Mouse (Mus musculus): ENCODE results near the gene Gm17364. TPM values are rescaled to one million over a fixed set of nuclear protein-coding genes. Genes with fewer than 3 reads are reported as not detected.
"Not testable (repeated sequence)": the region's sequence is repeated elsewhere in the genome, so short reads cannot be mapped to it uniquely, and the experiment has no call there.

Gene Gm17364
- polyA plus RNA-seq, 1 experiment from 2014 or later: not detected

DNA sequence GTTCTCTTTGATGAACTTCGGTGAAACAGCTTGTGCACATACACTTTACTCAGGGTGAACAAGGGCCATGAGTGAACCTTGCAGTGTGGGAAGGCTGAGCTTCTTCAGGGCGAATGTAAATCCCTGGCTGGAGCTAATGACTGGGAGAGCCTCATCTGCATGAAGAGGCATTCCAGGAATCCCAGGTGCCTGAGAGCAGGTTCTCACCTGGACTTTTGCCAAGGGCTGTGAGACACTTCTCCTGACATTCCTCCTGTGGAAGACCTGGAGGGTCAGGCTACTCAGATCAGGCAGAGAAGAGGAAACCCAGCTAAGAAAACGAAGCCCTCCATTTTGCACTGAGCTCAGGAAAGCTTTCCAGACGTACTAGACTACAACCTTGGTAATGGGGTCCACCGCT lies 6.9 kb upstream of the Gm17364 start:
- H3K27ac ChIP-seq: no peak overlapping the region
- H3K36me3 ChIP-seq: no peaks in the 10 kb centered on the region
- no peak overlapping the region for H3K4me3 ChIP-seq
- WGBS: 68% methylated on average over 5 of the region's 5 CpGs
- no peaks in the 10 kb centered on the region for H3K9me3 ChIP-seq (replicated peaks)
- no peaks in the 10 kb centered on the region for H3K4me1 ChIP-seq
- no peak for DNase-seq (ENCODE audit: low spot score)
- H3K27me3 ChIP-seq (ENCODE audit: low read depth, poor library complexity, severe bottlenecking): no peaks in the 10 kb centered on the region

DNA sequence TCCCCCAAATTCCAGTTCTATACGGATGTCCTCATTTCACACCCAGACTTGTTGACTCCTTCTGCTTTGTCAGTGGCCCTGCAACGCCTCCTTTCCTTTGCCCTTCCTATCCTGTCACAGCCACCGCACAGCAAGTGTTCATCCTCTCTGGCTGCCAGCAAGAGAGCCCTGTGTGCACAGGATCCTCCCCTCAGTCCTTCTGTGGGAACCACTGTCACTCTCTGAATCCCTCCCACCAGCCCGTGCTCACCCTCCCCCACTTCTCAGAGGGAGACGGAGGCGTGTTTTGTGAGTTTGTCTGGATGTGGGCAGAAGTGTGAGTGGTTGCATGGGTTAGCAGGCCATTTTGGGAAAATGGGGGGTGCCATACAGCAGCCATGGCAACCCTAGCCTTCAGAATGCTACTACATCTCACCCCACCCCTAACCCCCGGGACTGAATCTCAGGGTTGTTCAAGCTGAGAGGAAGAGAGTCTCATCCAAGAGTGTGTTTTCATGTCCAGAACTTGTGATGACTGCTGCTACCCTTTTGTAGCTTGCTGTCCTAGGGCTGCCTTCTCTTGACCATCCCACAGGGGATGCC lies 5.9 kb downstream of the Gm17364 start:
- H3K27me3 ChIP-seq (ENCODE audit: low read depth, poor library complexity, severe bottlenecking): no peaks in the 10 kb centered on the region
- H3K27ac ChIP-seq: no peak overlapping the region
- peaks cover 3% of the 10 kb centered on the region; the same call in 1 of the 2 replicates for H3K4me1 ChIP-seq
- no peaks in the 10 kb centered on the region for H3K9me3 ChIP-seq (replicated peaks)
- WGBS: 57% methylated on average over 7 of the region's 7 CpGs
- no peaks in the 10 kb centered on the region for H3K36me3 ChIP-seq
- no peak overlapping the region for H3K4me3 ChIP-seq
- no peak for DNase-seq (ENCODE audit: low spot score)

GRCm38 (mm10) chr13:41263304-41264006 lies 10.3 kb downstream of the Gm17364 start:
- Histone ChIP-seq H3K4me1 (peaks cover 3% of the 10 kb centered on the region; the same call in 1 of the 2 replicates), H3K9me3 (replicated peaks) (no peaks in the 10 kb centered on the region), H3K4me3 (no peak overlapping the region), H3K27ac (no peak overlapping the region), H3K27me3 (ENCODE audit: low read depth, poor library complexity, severe bottlenecking) (no peaks in the 10 kb centered on the region), H3K36me3 (no peaks in the 10 kb centered on the region)
- WGBS: 85% methylated on average over 5 of the region's 5 CpGs
- no peak for DNase-seq (ENCODE audit: low spot score)

- H3K27me3 ChIP-seq (ENCODE audit: low read depth, poor library complexity, severe bottlenecking); H3K4me3 ChIP-seq; H3K36me3 ChIP-seq; DNase-seq (ENCODE audit: low spot score); H3K9me3 ChIP-seq (replicated peaks); H3K4me1 ChIP-seq; H3K27ac ChIP-seq: not testable (repeated sequence)
- 96% methylated on average over 8 of the region's 8 CpGs for WGBS
These were observed 12.2 kb downstream of the Gm17364 start for GRCm38 (mm10) chr13:41261617-41262016.

DNA sequence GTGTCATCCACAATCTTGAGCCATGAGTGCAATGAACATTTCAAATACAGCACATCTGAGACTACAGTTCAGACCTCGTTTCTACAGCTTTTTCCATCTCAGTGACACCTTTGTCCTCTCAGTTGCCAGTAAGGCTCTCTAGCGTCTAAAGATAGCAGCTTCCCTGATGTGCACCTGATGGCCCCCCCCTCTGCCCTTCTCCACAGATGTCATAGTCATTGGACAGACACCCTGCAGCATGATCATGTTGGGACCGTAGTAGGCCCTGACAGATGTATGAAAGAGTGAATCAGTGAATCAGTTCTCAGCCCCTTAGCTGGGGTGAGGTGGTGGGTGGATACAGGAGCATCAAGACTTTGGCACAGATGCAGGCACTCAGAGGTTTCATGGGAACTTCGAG lies 15.9 kb downstream of the Gm17364 start:
- Histone ChIP-seq H3K4me3 (no peak overlapping the region), H3K36me3 (no peaks in the 10 kb centered on the region), H3K4me1 (no peaks in the 10 kb centered on the region), H3K27ac (no peak overlapping the region), H3K27me3 (ENCODE audit: low read depth, poor library complexity, severe bottlenecking) (no peaks in the 10 kb centered on the region), H3K9me3 (replicated peaks) (no peaks in the 10 kb centered on the region)
- WGBS: 88% methylated on average over 4 of the region's 4 CpGs
- DNase-seq (ENCODE audit: low spot score): no peak

- peaks cover 3% of the 10 kb centered on the region; the same call in 1 of the 2 replicates for H3K4me1 ChIP-seq
- no peak overlapping the region for H3K27ac ChIP-seq
- 89% methylated on average over 3 of the region's 3 CpGs for WGBS
- H3K36me3 ChIP-seq: no peaks in the 10 kb centered on the region
- no peaks in the 10 kb centered on the region for H3K9me3 ChIP-seq (replicated peaks)
- no peak overlapping the region for H3K4me3 ChIP-seq
- H3K27me3 ChIP-seq (ENCODE audit: low read depth, poor library complexity, severe bottlenecking): no peaks in the 10 kb centered on the region
- no peak for DNase-seq (ENCODE audit: low spot score)
These were observed 16.8 kb downstream of the Gm17364 start for GRCm38 (mm10) chr13:41256962-41257361.

GRCm38 (mm10) chr13:41256126-41256525 lies 17.7 kb downstream of the Gm17364 start:
- no peaks in the 10 kb centered on the region for H3K27me3 ChIP-seq (ENCODE audit: low read depth, poor library complexity, severe bottlenecking)
- 93% methylated on average over 5 of the region's 5 CpGs for WGBS
- DNase-seq (ENCODE audit: low spot score): no peak
- H3K4me1 ChIP-seq: peaks cover 4% of the 10 kb centered on the region; the same call in 1 of the 2 replicates
- H3K36me3 ChIP-seq: no peaks in the 10 kb centered on the region
- H3K27ac ChIP-seq: no peak overlapping the region
- H3K4me3 ChIP-seq: no peak overlapping the region
- H3K9me3 ChIP-seq (replicated peaks): no peaks in the 10 kb centered on the region

- no peak for DNase-seq (ENCODE audit: low spot score)
- H3K36me3 ChIP-seq: no peaks in the 10 kb centered on the region
- H3K4me3 ChIP-seq: no peak overlapping the region
- no peaks in the 10 kb centered on the region for H3K9me3 ChIP-seq (replicated peaks)
- H3K27me3 ChIP-seq (ENCODE audit: low read depth, poor library complexity, severe bottlenecking): no peaks in the 10 kb centered on the region
- peaks cover 15% of the 10 kb centered on the region for H3K4me1 ChIP-seq
- no peak overlapping the region for H3K27ac ChIP-seq
- WGBS: 94% methylated on average over 7 of the region's 7 CpGs
These were observed 21.0 kb downstream of the Gm17364 start for GRCm38 (mm10) chr13:41252736-41253135.

DNA sequence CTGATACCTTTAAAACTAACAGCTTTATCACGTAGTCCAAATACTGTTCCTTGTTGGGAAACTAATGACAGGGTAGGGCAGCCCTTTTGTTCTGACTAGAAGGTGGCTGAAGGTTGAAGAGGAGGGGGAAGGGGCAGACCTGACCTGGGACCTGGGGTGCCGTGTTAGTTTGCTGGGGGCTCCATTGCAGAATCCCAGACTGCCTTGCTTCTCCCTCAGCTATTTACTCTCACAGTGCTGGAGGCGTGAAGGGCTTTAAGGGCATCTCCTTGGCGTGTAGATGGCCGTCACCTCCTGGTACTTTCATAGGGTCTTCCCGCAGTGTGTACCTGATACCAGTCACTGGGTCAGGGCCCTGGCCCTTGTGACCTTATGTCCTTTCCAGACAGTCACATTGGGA lies 21.6 kb downstream of the Gm17364 start:
- Histone ChIP-seq H3K27ac (no peak overlapping the region), H3K36me3 (no peaks in the 10 kb centered on the region), H3K27me3 (ENCODE audit: low read depth, poor library complexity, severe bottlenecking) (no peaks in the 10 kb centered on the region), H3K4me1 (peaks cover 15% of the 10 kb centered on the region), H3K4me3 (no peak overlapping the region), H3K9me3 (replicated peaks) (no peaks in the 10 kb centered on the region)
- 81% methylated on average over 6 of the region's 6 CpGs for WGBS
- DNase-seq (ENCODE audit: low spot score): no peak

GRCm38 (mm10) chr13:41251667-41252066 lies 22.1 kb downstream of the Gm17364 start:
- Histone ChIP-seq H3K27ac (no peak overlapping the region), H3K9me3 (replicated peaks) (no peaks in the 10 kb centered on the region), H3K4me3 (no peak overlapping the region), H3K36me3 (no peaks in the 10 kb centered on the region), H3K27me3 (ENCODE audit: low read depth, poor library complexity, severe bottlenecking) (no peaks in the 10 kb centered on the region), H3K4me1 (peaks cover 15% of the 10 kb centered on the region)
- 83% methylated on average over 5 of the region's 5 CpGs for WGBS
- DNase-seq (ENCODE audit: low spot score): no peak

DNA sequence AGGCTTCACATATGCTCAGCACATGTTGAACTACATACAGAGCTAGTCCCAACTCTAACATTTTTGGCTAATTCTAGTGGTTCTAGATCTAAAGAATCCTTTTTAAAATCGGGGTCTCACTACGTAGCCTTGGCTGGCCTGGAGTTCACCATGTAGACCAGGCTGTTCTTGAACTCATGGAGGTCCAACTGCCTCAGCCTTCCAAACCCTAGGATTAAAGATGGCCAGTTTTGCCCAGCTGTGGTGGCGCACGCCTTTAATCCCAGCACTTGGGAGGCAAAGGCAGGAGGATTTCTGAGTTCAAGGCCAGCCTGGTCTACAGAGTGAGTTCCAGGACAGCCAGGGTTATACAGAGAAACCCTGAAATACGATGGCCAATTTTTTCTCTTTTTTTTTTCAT lies 22.5 kb downstream of the Gm17364 start:
- not testable (repeated sequence) for H3K4me3 ChIP-seq; H3K27ac ChIP-seq; H3K9me3 ChIP-seq (replicated peaks); DNase-seq (ENCODE audit: low spot score); H3K27me3 ChIP-seq (ENCODE audit: low read depth, poor library complexity, severe bottlenecking); H3K36me3 ChIP-seq
- H3K4me1 ChIP-seq: peaks cover 15% of the 10 kb centered on the region
- WGBS: 91% methylated on average over 5 of the region's 5 CpGs

DNA sequence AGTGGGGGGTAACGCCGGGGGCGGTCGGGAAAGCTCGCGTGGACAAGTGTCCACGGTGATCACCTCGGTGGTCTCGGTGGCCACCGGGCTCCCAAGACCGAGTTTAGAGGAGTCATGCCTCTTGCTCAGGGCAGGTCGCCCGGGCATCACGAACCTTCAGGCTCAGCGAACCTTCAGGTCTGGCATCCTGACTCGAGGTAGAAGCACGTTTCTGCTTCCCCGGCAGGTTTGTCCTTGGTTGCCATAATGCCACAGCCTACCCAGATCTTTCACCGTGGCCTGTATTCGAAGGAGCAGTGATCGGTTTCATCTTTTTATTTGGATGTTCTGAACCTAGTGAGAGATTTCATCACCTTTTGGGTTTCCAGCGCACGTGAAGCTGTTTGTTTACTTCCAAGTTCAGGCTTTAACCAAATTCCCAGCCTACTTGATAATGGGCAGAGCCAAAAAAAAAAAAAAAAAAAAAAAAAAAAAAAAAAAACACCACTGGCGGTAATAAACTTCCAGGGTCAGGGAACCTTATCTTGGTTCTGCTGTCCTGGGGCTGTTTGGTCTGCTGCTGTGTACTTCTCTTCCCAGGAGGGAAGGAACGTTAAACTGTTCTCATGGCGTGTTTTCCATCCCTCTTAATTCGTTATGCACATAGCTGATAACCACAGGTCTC lies 23.3 kb downstream of the Gm17364 start:
- DNase-seq (ENCODE audit: low spot score): no peak
- no peaks in the 10 kb centered on the region for H3K27me3 ChIP-seq (ENCODE audit: low read depth, poor library complexity, severe bottlenecking)
- peak overlapping the region; percentile 80 for H3K4me3 ChIP-seq
- H3K9me3 ChIP-seq (replicated peaks): no peaks in the 10 kb centered on the region
- WGBS: 2% methylated on average over 27 of the region's 27 CpGs
- H3K4me1 ChIP-seq: peaks cover 15% of the 10 kb centered on the region
- no peaks in the 10 kb centered on the region for H3K36me3 ChIP-seq
- peak overlapping the region; percentile 94 for H3K27ac ChIP-seq

GRCm38 (mm10) chr13:41249538-41250317 lies 24.0 kb downstream of the Gm17364 start, which contains the start of gene Smim13:
Gene Smim13 (plus strand): TSS chr13:41249844.
- peak; percentile 96 for DNase-seq (ENCODE audit: low spot score)
- under 1% methylated on average over 77 of the region's 78 CpGs for WGBS
- H3K36me3 ChIP-seq: no peaks in the 10 kb centered on the region
- H3K27ac ChIP-seq: peak within 1 kb of the TSS; percentile 94
- H3K4me1 ChIP-seq: peaks cover 15% of the 10 kb centered on the region
- no peaks in the 10 kb centered on the region for H3K27me3 ChIP-seq (ENCODE audit: low read depth, poor library complexity, severe bottlenecking)
- H3K4me3 ChIP-seq: peak within 1 kb of the TSS; percentile 80
- no peaks in the 10 kb centered on the region for H3K9me3 ChIP-seq (replicated peaks)

All from limb, embryonic 10.5 days (tissue).